Mouse (Mus musculus) stomach, embryonic 15.5 days (tissue): ENCODE measurements at regions not wholly inside any gene's neighbourhood (a gene's known extent, or its start where the extent isn't known, plus 50 kb on each side); places are given as distances from the start of the nearest gene placed in this dataset.

Source experiments
- ATAC-seq: fragments of 200-750 bp; cut with Nextera tagmentation; 2 replicates; pipeline ENCODE4 v1.8.0; 2017; ENCODE audit warnings: low read depth, moderate number of reproducible peaks, moderate TSS enrichment; ENCODE audit not compliant: insufficient read depth, low FRiP score
- H3K27ac ChIP-seq: fragments of 300-500 bp; sonication (generic); 2 replicates; pipeline ENCODE4 v1.5.1; 2015; ENCODE audit warnings: mild to moderate bottlenecking, inconsistent platforms
- H3K27me3 ChIP-seq: fragments of 300-500 bp; sonication (generic); replicated peaks from 2 replicates; pipeline ENCODE4 v1.6.1; 2015; ENCODE audit warnings: inconsistent platforms
- H3K36me3 ChIP-seq: fragments of 300-500 bp; sonication (generic); 2 replicates; pipeline ENCODE4 v1.6.1; 2015; ENCODE audit warnings: inconsistent platforms
- H3K4me1 ChIP-seq: fragments of 300-500 bp; sonication (generic); 2 replicates; pipeline ENCODE4 v1.6.1; 2015; ENCODE audit warnings: inconsistent platforms
- H3K4me2 ChIP-seq: fragments of 300-500 bp; sonication (generic); 2 replicates; pipeline ENCODE4 v1.6.1; 2015; ENCODE audit warnings: mild to moderate bottlenecking, inconsistent platforms
- H3K4me3 ChIP-seq: fragments of 300-500 bp; sonication (generic); replicated peaks from 2 replicates; pipeline ENCODE4 v1.5.1; 2015; ENCODE audit warnings: inconsistent platforms
- H3K9ac ChIP-seq: fragments of 300-500 bp; sonication (generic); 2 replicates; pipeline ENCODE4 v1.6.1; 2015; ENCODE audit warnings: inconsistent platforms
- H3K9me3 ChIP-seq: fragments of 300-500 bp; sonication (generic); 2 replicates; pipeline ENCODE4 v1.6.1; 2016; ENCODE audit warnings: inconsistent platforms
- WGBS: fragments of 180-500 bp; shearing (Covaris S2); methylation state at CpG from one replicate; pipeline ENCODE4 v1.1.7; 2015; 5-methylcytosine and 5-hydroxymethylcytosine counted together

DNA sequence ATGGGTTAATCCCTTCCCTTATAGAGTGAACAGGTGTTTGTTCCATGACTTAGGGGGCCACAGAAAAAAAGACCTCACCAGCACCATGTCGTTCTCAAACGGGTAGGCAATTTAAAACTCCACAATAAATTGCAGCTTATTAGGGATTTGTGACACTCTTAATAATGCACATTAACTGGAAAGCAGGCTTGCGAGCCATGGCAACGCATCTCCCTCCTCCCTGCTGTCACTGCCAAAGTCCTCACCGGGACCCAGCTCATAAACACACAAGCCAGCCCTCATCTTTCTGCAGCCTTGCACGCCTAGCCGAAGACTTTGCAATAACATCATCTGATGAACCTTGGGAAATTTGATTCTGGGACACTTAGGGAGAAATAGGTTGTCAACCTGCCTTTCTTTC, 152.3 kb upstream of the Dio3 start:
- no peaks in the 10 kb centered on the region for H3K27me3 ChIP-seq
- H3K4me2 ChIP-seq = no peak overlapping the region
- no peaks in the 10 kb centered on the region for H3K4me1 ChIP-seq
- 86% methylated on average over 7 of the region's 7 CpGs for WGBS
- no peak overlapping the region for H3K9ac ChIP-seq
- no peak overlapping the region for H3K27ac ChIP-seq
- no peak for ATAC-seq
- H3K4me3 ChIP-seq = no peak overlapping the region
- no peaks in the 10 kb centered on the region for H3K9me3 ChIP-seq
- H3K36me3 ChIP-seq = no peaks in the 10 kb centered on the region

DNA sequence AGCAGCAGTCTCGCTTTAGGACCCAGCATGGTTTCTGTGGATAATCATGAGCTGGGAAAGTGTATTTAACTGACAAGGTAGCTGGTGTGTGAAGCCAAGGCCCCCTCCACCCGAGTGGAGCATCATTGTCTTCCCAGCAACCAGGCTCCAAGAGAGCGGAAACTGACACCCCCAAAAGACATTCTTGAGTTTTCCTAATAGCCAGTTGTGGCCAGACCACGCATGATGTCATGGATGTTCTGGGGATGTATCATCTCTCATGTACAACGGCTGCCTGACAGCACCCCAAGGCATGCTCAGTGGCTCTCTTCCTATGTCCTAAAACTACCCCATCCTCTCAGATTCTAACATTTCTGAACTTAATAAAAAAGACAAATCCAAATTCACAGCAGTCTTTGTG, 133.5 kb upstream of the Dio3 start:
- H3K4me1 ChIP-seq = no peaks in the 10 kb centered on the region
- no peaks in the 10 kb centered on the region for H3K9me3 ChIP-seq
- ATAC-seq = no peak
- H3K4me3 ChIP-seq = no peak overlapping the region
- WGBS = 76% methylated on average over 5 of the region's 5 CpGs
- H3K4me2 ChIP-seq = no peak overlapping the region
- no peaks in the 10 kb centered on the region for H3K27me3 ChIP-seq
- H3K36me3 ChIP-seq = no peaks in the 10 kb centered on the region
- H3K9ac ChIP-seq = no peak overlapping the region
- no peak overlapping the region for H3K27ac ChIP-seq

DNA sequence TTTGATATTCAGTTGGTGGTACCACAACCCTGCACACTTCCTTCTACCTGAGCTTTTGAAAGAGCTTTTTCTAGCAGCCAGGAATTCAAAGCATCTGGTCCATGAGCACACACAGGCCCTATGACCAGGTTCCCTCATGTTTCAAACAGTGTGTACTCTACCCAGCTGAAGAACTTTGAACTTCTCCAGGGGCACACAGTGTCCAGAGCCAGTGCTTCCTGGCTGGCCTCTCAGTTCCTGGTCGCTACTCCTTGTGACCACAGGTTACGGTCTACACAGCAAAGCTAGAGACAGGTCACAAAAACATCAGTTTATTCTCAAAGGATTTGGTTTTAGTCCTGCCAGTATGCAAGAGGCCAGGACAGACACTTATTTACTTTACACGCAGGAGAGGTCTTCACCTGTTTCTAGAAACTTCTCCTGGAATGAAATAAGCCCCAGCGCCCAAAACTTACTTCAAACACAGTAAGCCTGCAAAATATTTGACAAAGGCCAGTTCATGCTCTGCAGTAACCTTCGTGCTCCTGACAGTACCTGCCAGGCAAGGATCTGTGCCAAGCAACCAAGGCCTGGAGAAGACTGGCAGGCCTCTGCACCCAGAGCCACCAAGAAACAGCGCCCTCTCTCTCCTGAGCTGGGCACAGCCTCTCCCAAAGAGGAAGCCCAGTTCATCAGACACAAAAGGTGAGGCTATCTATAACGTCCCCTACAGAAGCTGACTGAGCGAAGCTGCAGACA, 124.5 kb upstream of the Dio3 start:
- no peak overlapping the region for H3K4me2 ChIP-seq
- no peaks in the 10 kb centered on the region for H3K9me3 ChIP-seq
- H3K27me3 ChIP-seq = no peaks in the 10 kb centered on the region
- no peak overlapping the region for H3K27ac ChIP-seq
- H3K9ac ChIP-seq = no peak overlapping the region
- H3K4me1 ChIP-seq = 0 out of 2 replicates have a peak, but pooled peaks cover 3% of the 10 kb centered on the region
- no peak overlapping the region for H3K4me3 ChIP-seq
- H3K36me3 ChIP-seq = no peaks in the 10 kb centered on the region
- ATAC-seq = no peak
- WGBS = 81% methylated on average over 8 of the region's 8 CpGs

DNA sequence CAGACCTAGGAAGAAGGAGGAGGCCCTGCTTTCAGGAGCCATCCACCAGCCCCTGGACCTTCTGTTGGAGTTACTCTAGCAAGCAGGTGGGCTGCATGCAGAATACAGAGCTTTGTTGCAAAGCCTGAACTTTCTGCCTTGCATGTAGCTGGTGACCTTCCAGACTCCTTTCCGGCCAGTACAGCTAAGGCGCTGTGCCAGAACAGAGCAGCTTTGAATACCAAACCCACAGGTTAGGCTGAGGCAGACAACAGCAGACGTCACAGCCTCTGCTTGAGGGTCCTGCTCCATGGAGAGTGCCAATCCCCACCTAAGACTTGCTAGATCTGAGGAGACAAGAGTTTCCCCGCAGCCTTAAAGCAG, 123.9 kb upstream of the Dio3 start:
- H3K27me3 ChIP-seq = no peaks in the 10 kb centered on the region
- no peaks in the 10 kb centered on the region for H3K9me3 ChIP-seq
- H3K4me1 ChIP-seq = 0 out of 2 replicates have a peak, but pooled peaks cover 3% of the 10 kb centered on the region
- H3K9ac ChIP-seq = no peak overlapping the region
- ATAC-seq = no peak
- 75% methylated on average over 4 of the region's 4 CpGs for WGBS
- no peak overlapping the region for H3K4me3 ChIP-seq
- no peak overlapping the region for H3K27ac ChIP-seq
- H3K4me2 ChIP-seq = no peak overlapping the region
- no peaks in the 10 kb centered on the region for H3K36me3 ChIP-seq

DNA sequence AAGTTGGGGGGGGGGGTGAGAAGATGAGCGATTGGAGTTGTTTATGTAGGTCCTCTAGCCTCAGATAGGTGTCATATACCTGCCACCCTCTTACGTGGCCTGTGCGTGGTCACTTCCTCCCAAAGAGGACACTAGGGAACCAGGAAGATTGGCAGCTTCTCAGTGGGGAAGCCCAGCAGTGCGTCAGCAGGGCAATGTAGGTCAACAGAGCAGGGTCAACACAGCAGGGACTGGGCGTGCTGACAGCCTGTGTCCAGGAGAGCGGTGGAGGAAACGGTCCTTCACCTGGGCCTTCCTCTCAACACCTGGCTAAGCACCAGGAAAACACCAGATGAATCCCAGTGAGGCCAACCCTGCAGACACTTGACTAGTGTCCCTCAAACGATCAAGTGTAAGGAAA, 122.4 kb upstream of the Dio3 start:
- no peak overlapping the region for H3K4me3 ChIP-seq
- 0 out of 2 replicates have a peak, but pooled peaks cover 3% of the 10 kb centered on the region for H3K4me1 ChIP-seq
- H3K36me3 ChIP-seq = no peaks in the 10 kb centered on the region
- H3K4me2 ChIP-seq = no peak overlapping the region
- WGBS = 36% methylated on average over 8 of the region's 8 CpGs
- H3K9me3 ChIP-seq = no peaks in the 10 kb centered on the region
- no peak overlapping the region for H3K27ac ChIP-seq
- H3K9ac ChIP-seq = no peak overlapping the region
- ATAC-seq = peak; percentile 22; the same call in 1 of the 2 replicates
- no peaks in the 10 kb centered on the region for H3K27me3 ChIP-seq

DNA sequence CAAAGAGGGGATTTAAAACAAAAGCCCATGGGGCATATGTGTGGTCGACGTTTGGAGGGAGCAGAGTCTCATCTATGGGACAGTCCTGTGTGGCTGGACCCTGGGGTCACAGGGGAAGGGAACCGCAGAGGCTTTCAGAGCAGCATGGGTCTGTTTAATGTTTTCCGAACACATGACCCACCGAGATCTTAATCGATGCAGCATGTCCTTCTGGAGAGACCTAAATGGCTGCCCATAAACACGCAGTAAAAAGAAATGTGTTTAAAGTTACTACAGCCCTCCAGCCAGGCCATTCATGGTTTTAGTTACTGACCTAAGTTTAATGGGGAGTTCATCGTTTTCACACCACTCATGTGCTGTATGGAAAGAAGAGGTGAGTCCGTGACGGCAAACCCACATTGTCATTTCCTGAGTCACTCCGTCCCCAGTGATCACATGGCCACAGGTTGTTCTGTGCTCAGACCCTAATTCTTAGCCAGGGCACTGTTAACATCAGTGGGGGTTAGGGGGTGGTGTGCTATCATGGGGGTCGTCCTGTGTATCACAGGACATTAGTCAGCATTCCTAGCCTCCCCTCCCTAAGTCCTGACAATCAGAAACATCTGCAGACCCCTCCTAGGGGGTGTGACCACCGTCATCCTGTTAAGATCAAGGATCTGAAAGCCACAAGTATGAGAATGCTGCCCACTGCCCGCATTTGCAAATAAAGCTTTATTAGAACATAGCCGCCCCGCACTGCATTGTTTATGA, 120.7 kb upstream of the Dio3 start:
- Histone ChIP-seq H3K4me1 (0 out of 2 replicates have a peak, but pooled peaks cover 3% of the 10 kb centered on the region), H3K9me3 (no peaks in the 10 kb centered on the region), H3K27ac (no peak overlapping the region), H3K9ac (no peak overlapping the region), H3K4me2 (no peak overlapping the region), H3K4me3 (no peak overlapping the region), H3K36me3 (no peaks in the 10 kb centered on the region), H3K27me3 (no peaks in the 10 kb centered on the region)
- 77% methylated on average over 16 of the region's 16 CpGs for WGBS
- ATAC-seq = no peak

DNA sequence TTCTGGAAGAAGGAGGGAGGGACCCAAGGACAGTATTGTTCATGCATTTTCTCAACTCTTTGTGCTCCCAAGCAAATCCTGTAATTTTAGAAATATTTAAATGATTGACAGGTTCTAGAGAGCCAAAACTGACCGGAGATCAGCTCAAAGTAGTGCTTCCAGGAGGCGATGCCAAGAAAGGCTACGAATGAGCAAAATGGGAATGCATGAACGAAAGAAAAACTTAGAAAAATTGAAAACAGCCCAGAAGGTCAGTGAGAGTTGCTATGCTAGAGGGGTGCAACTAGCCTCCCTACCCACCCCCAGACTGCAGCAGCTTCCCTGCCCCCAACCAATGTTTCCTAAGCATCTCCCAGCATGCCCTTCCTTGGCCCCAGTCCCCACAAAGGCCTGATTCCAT, 117.6 kb upstream of the Dio3 start:
- Histone ChIP-seq H3K9ac (no peak overlapping the region), H3K4me1 (no peaks in the 10 kb centered on the region), H3K4me2 (no peak overlapping the region), H3K9me3 (no peaks in the 10 kb centered on the region), H3K27me3 (no peaks in the 10 kb centered on the region), H3K36me3 (no peaks in the 10 kb centered on the region), H3K4me3 (no peak overlapping the region), H3K27ac (no peak overlapping the region)
- WGBS = 82% methylated on average over 4 of the region's 4 CpGs
- ATAC-seq = no peak

DNA sequence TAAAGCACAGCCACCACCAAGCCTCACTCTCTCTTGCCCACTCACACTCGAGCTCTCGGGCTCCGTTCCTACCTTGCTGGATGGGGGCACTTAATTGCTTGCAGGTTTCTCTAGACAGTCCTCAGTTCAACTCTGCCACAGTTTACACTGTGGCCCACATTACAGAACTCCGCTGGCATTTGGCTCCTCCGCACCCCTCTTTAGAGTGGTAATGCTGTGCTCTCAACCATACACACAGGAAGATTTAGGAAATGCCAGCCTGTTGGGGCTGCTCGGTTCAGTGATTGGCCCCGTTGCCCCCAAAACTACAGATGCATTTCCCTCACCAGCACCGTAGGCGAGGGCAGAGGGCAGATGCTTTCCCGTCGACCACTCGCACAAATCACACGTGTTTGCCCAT, 113.4 kb upstream of the Dio3 start:
- ATAC-seq = no peak
- WGBS = 76% methylated on average over 13 of the region's 13 CpGs
- no peak overlapping the region for H3K4me2 ChIP-seq

DNA sequence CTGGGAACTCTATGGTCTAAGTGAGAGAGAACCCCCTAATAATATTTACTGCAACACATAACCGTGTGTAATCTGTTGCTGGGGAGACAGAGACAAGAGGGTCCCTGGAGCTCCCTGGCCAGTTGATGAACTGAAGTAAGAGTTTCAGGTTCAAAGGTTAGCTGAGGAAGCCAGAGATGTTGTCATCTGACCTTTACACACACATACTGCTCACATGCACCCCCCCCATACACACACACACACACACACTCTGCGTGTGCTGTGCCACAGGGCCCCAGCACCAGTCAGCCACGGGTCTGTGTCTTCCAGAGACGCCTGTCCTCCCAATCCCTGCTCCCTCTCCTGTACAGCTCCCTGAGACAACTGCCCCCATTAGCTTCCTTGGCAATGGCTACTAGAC, 110.5 kb upstream of the Dio3 start:
- no peak for ATAC-seq
- H3K36me3 ChIP-seq = no peaks in the 10 kb centered on the region
- no peak overlapping the region for H3K27ac ChIP-seq
- H3K9ac ChIP-seq = no peak overlapping the region
- no peak overlapping the region for H3K4me3 ChIP-seq
- H3K4me1 ChIP-seq = no peaks in the 10 kb centered on the region
- H3K27me3 ChIP-seq = no peaks in the 10 kb centered on the region
- WGBS = 78% methylated on average over 4 of the region's 4 CpGs
- no peaks in the 10 kb centered on the region for H3K9me3 ChIP-seq
- H3K4me2 ChIP-seq = no peak overlapping the region

More for the DNA sequence above, 113.4 kb upstream of the Dio3 start:
- no peak overlapping the region for H3K27ac ChIP-seq
- H3K9ac ChIP-seq = no peak overlapping the region
- no peak overlapping the region for H3K4me3 ChIP-seq
- no peaks in the 10 kb centered on the region for H3K9me3 ChIP-seq
- no peaks in the 10 kb centered on the region for H3K4me1 ChIP-seq
- H3K27me3 ChIP-seq = no peaks in the 10 kb centered on the region
- no peaks in the 10 kb centered on the region for H3K36me3 ChIP-seq

DNA sequence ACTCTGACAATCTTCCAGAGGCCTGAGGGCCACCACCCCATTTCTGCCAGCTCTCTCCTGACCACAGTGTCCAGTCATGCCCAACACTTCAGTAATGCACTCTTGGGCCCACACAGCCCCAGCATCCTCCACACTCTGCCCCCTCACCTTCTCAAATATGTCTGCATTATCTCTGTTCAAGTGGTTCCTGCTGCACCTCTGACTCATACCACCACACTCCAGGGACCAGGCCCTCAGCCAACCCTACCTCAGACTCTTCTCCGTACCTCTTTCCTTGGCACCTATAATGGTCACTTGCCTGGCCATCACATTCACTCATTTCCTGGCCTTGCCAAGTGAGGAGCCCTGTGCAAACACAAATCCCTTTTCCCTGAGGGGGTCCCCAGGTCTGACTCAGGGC, 109.6 kb upstream of the Dio3 start:
- Histone ChIP-seq H3K4me3 (no peak overlapping the region), H3K4me1 (no peaks in the 10 kb centered on the region), H3K27ac (no peak overlapping the region), H3K4me2 (no peak overlapping the region), H3K36me3 (no peaks in the 10 kb centered on the region), H3K9me3 (no peaks in the 10 kb centered on the region), H3K9ac (no peak overlapping the region), H3K27me3 (no peaks in the 10 kb centered on the region)
- ATAC-seq = no peak
- WGBS = 84% methylated on average over 1 of the region's 1 CpGs

DNA sequence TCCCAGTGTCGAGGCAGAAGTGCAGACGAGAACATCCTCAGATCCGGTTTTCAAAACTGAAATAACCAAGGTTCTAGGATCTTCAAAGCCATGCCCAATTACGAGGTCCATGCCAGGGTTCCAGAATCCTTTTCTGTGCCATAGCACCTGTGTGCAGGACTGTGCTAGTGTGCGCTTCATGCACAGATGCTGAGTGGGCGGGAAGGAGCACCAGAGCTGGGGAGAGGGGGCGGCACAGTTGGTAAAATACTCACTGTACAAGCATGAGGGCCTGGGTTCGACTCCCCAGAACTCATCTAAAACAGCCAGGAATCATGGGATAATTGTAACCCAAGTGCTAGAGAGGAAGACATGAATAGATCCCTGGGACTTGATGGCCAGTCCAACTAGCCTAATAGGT, 108.4 kb upstream of the Dio3 start:
- no peak for ATAC-seq
- Histone ChIP-seq H3K27ac (no peak overlapping the region), H3K4me3 (no peak overlapping the region), H3K4me1 (no peaks in the 10 kb centered on the region), H3K9ac (no peak overlapping the region), H3K27me3 (no peaks in the 10 kb centered on the region), H3K9me3 (no peaks in the 10 kb centered on the region), H3K4me2 (no peak overlapping the region), H3K36me3 (no peaks in the 10 kb centered on the region)
- WGBS = 85% methylated on average over 8 of the region's 8 CpGs

DNA sequence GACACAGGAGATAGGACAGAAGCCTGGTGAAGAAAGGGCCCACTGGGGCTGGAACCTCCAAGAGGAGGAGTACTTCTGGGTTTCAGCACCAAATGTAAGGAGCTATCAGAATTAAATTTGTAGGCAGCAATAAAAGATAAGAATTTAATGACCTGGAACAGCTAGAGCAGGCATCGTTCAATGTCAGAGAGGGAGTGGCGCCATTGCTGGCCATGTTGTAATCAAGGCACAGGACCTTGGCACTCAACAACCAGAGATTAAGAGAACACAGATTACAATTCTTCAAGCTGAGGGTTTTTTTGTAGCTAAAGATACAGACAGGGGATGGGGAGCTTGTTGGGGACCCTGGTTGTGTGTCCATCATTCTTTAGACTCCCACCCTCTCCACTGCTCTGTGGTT, 101.0 kb upstream of the Dio3 start:
- no peaks in the 10 kb centered on the region for H3K4me1 ChIP-seq
- no peak overlapping the region for H3K9ac ChIP-seq
- H3K9me3 ChIP-seq = no peaks in the 10 kb centered on the region
- no peak overlapping the region for H3K4me2 ChIP-seq
- ATAC-seq = no peak
- 91% methylated on average over 2 of the region's 2 CpGs for WGBS
- no peaks in the 10 kb centered on the region for H3K27me3 ChIP-seq
- H3K4me3 ChIP-seq = no peak overlapping the region
- no peak overlapping the region for H3K27ac ChIP-seq
- H3K36me3 ChIP-seq = no peaks in the 10 kb centered on the region
